Mouse (Mus musculus) stomach, embryonic 14.5 days (tissue): Measurements from ENCODE around the gene Rap1b. TPM values are rescaled to one million over a fixed set of nuclear protein-coding genes. Genes with fewer than 3 reads are reported as not detected.

Source experiments
- ATAC-seq: fragments of 200-750 bp; cut with Nextera tagmentation; 2 replicates; pipeline ENCODE4 v1.8.0; 2017; ENCODE audit warnings: low read depth, moderate TSS enrichment; ENCODE audit not compliant: insufficient number of reproducible peaks, insufficient read depth, low FRiP score
- H3K27ac ChIP-seq: fragments of 300-500 bp; sonication (generic); 2 replicates; pipeline ENCODE4 v1.5.1; 2014; ENCODE audit warnings: mild to moderate bottlenecking, low read length, moderate library complexity, mixed read lengths
- H3K27me3 ChIP-seq: fragments of 300-500 bp; sonication (generic); 2 replicates; pipeline ENCODE4 v1.6.1; 2014; ENCODE audit warnings: low read length, control low read depth, mixed read lengths; ENCODE audit not compliant: control insufficient read depth, insufficient read depth
- H3K36me3 ChIP-seq: fragments of 300-500 bp; sonication (generic); 2 replicates; pipeline ENCODE4 v1.6.1; 2014; ENCODE audit warnings: mild to moderate bottlenecking, control low read depth, low read length, moderate library complexity, mixed read lengths; ENCODE audit not compliant: control insufficient read depth, insufficient read depth
- H3K4me1 ChIP-seq: fragments of 300-500 bp; sonication (generic); 2 replicates; pipeline ENCODE4 v1.6.1; 2014; ENCODE audit warnings: low read length, control low read depth, mixed read lengths; ENCODE audit not compliant: control insufficient read depth, insufficient read depth
- H3K4me2 ChIP-seq: fragments of 300-500 bp; sonication (generic); replicated peaks from 2 replicates; pipeline ENCODE4 v1.6.1; 2014; ENCODE audit warnings: low read depth, low read length, control low read depth
- H3K4me3 ChIP-seq: fragments of 300-500 bp; sonication (generic); 2 replicates; pipeline ENCODE4 v1.5.1; 2014; ENCODE audit warnings: low read depth, low read length, control low read depth
- H3K9ac ChIP-seq: fragments of 300-500 bp; sonication (generic); replicated peaks from 2 replicates; pipeline ENCODE4 v1.6.1; 2014; ENCODE audit warnings: low read depth, mild to moderate bottlenecking, control low read depth, low read length, moderate library complexity, mixed read lengths
- H3K9me3 ChIP-seq: fragments of 300-500 bp; sonication (generic); 2 replicates; pipeline ENCODE4 v1.6.1; 2016; ENCODE audit warnings: low read depth, low read length, control low read depth; ENCODE audit not compliant: control insufficient read depth
- WGBS: fragments of 180-500 bp; shearing (Covaris S2); extraction: QIAGEN DNeasy Blood & Tissue Kit; methylation state at CpG from one replicate; pipeline ENCODE4 v1.1.7; 2014; 5-methylcytosine and 5-hydroxymethylcytosine counted together
- polyA plus RNA-seq: library from polyadenylated mRNA; unstranded; fragments of >200 nt; fragmentation: Nextera tagmentation; extraction: Ambion mirVana; gene quantifications from 2 replicates; pipeline ENCODE4 v1.2.1, GENCODE M21; 2014

Gene Rap1b
- polyA plus RNA-seq, 1 experiment from 2014 or later = 178 TPM

DNA sequence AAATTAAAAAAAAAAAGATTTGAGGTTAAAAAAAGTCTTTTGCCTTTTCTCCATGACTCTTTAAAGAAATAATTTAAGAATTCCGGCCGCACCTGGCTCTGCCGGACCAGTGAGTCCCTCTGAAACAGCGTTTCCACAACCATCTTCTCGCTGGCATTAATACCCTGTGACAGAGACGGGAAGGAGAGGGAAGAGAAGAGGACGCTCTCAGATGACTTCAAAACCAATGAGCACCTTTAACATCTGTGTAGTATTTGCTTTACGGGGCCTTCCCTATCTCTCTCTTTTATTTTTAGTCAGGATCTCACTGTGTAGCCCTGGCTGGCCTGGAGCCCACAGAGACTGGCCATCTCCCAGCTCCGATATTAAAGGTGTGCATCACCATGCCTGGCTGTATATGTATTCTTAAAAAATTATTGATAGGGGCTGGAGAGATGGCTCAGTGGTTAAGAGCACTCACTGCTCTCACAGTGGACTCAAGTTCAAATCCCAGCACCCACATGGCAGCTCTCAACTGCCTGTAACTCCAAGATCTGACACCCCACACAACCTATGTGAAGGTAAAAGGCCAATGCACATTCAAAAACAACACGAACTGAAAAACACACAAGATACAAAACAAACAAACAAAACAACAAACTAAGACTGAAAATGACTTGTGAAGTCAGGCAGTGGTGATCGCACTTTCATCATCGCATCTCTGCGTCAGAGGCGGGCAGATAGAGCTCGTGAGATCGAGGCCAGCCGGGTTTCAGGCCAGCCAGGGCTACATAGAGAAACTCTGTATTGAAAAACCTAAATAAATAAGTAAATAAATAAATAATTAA lies 68.1 kb downstream of the Rap1b start:
- Histone ChIP-seq H3K27me3 (no peaks in the 10 kb centered on the region), H3K36me3 (peaks cover 78% of the 10 kb centered on the region), H3K9ac (no peak overlapping the region), H3K9me3 (no peaks in the 10 kb centered on the region), H3K4me2 (no peak overlapping the region), H3K4me1 (no peaks in the 10 kb centered on the region), H3K27ac (no peak overlapping the region), H3K4me3 (no peak overlapping the region)
- ATAC-seq = no peak
- 94% methylated on average over 17 of the region's 17 CpGs for WGBS

- no peak overlapping the region for H3K4me2 ChIP-seq
- no peaks in the 10 kb centered on the region for H3K4me1 ChIP-seq
- H3K9me3 ChIP-seq = no peaks in the 10 kb centered on the region
- H3K27me3 ChIP-seq = no peaks in the 10 kb centered on the region
- peaks cover 79% of the 10 kb centered on the region for H3K36me3 ChIP-seq
- ATAC-seq = no peak
- H3K4me3 ChIP-seq = no peak overlapping the region
- 96% methylated on average over 3 of the region's 3 CpGs for WGBS
- H3K9ac ChIP-seq = no peak overlapping the region
- H3K27ac ChIP-seq = no peak overlapping the region
Measured at GRCm38 (mm10) chr10:117777103-117777470, 68.7 kb downstream of the Rap1b start.

- Histone ChIP-seq H3K4me1 (no peaks in the 10 kb centered on the region), H3K9ac (no peak overlapping the region), H3K27ac (no peak overlapping the region), H3K27me3 (no peaks in the 10 kb centered on the region), H3K9me3 (no peaks in the 10 kb centered on the region), H3K4me2 (no peak overlapping the region), H3K36me3 (peaks cover 77% of the 10 kb centered on the region), H3K4me3 (no peak overlapping the region)
- ATAC-seq = no peak
- WGBS = 89% methylated on average over 12 of the region's 12 CpGs
Measured at GRCm38 (mm10) chr10:117776281-117777102, 69.3 kb downstream of the Rap1b start.

DNA sequence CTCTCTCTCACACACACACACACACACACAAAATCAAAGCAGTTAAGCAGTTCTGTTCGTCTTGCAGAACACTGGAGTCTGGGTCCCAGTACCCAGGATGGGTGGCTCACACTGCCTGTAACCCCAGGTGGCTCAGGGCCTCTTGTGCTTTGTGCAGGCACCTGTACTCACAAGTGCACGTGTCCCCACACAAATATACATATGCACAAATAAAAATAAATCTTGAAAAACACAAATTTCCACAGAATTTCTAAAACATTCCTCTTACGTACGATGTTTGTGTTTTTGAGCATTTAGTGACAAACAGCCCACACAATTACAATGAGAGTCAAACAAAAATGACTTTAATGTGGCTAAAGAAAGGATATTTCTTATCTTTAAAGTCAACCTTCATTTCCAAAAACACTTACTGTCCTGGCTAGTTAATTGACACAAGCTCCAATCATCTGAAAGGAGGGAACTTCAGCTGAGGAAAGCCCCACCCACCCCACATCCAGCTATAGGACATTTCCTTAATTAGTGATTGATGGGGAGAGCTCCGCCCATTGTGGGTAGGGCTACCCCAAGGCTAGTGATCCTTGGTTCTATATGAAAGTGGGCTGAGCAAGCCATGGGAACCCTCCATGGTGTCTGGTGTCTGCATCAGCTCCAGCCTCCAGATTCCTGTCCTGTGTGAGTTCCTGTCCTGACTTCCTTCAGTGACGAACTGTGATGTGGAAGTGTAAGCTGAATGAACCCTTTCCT lies 70.3 kb downstream of the Rap1b start:
- no peak overlapping the region for H3K9ac ChIP-seq
- H3K27ac ChIP-seq = no peak overlapping the region
- peaks cover 77% of the 10 kb centered on the region for H3K36me3 ChIP-seq
- H3K4me2 ChIP-seq = no peak overlapping the region
- H3K27me3 ChIP-seq = no peaks in the 10 kb centered on the region
- no peak overlapping the region for H3K4me3 ChIP-seq
- 94% methylated on average over 6 of the region's 6 CpGs for WGBS
- H3K9me3 ChIP-seq = no peaks in the 10 kb centered on the region
- ATAC-seq = no peak
- H3K4me1 ChIP-seq = no peaks in the 10 kb centered on the region

DNA sequence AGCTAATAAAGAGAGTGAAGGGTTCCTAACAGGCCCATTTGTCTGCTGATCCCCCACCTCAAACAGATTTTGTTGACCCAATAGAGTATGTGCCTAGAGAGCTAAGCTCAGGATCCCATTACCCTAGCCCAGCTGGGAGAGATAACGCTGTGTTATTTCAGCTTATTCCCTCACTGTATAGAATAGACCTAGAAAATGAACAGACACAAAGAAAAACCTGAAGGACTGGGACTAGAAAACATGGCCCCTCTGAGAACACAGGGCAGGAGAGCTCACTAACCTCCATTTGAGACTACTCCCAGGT lies 71.1 kb downstream of the Rap1b start:
- Histone ChIP-seq H3K4me3 (no peak overlapping the region), H3K9ac (no peak overlapping the region), H3K27me3 (no peaks in the 10 kb centered on the region), H3K36me3 (peaks cover 79% of the 10 kb centered on the region), H3K9me3 (no peaks in the 10 kb centered on the region), H3K4me1 (no peaks in the 10 kb centered on the region), H3K27ac (no peak overlapping the region), H3K4me2 (no peak overlapping the region)
- 100% methylated on average over 1 of the region's 1 CpGs for WGBS
- ATAC-seq = no peak

DNA sequence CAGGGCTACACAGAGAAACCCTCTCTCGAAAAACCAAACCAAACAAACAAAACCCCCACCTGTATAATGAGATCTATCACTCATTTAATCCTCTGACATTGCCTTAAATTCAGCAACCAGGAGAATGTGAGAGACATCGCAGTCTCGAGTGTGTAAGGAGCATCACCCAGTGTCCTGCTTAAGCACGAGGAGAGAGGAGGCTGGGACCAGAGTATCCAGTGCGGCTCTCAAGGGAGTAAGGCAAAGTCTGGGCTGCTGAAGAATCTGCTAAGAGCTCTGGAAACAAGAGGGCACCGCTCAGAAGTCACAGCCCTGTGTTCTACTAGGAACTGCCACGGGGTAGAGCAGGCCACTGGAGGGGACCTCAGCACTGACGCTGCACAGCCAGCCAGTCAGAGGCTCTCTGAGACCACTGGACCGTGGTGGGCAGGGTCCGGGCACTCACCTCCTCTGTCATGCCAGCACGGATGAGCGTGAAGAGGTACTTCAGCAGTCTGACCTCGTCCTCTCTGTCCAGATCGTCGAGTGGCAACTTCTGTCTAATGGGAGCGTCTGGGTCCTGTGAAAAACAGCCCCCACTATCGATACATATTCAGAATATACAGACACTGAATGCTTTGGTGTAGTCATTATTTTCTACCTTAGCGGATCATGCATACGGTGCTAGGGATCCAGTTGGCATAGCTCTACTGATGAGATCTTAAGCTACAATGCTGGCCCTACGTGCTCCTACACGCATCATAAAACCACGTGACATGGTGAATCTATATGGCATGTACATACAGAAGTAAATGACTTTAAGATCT lies 71.6 kb downstream of the Rap1b start:
- 94% methylated on average over 22 of the region's 22 CpGs for WGBS
- no peak overlapping the region for H3K9ac ChIP-seq

GRCm38 (mm10) chr10:117773106-117773720 lies 72.6 kb downstream of the Rap1b start:
- WGBS = 93% methylated on average over 7 of the region's 7 CpGs
- Histone ChIP-seq H3K9ac (no peak overlapping the region), H3K4me1 (no peaks in the 10 kb centered on the region), H3K27ac (no peak overlapping the region), H3K36me3 (peaks cover 71% of the 10 kb centered on the region), H3K9me3 (no peaks in the 10 kb centered on the region), H3K4me2 (no peak overlapping the region), H3K27me3 (no peaks in the 10 kb centered on the region), H3K4me3 (no peak overlapping the region)
- ATAC-seq = no peak

More for the DNA sequence above, 71.6 kb downstream of the Rap1b start:
- Histone ChIP-seq H3K4me2 (no peak overlapping the region), H3K27me3 (no peaks in the 10 kb centered on the region), H3K27ac (no peak overlapping the region), H3K36me3 (peaks cover 79% of the 10 kb centered on the region), H3K9me3 (no peaks in the 10 kb centered on the region), H3K4me1 (no peaks in the 10 kb centered on the region), H3K4me3 (no peak overlapping the region)
- no peak for ATAC-seq
